Mouse (Mus musculus): Measurements from ENCODE around the gene Prnp.

DNA sequence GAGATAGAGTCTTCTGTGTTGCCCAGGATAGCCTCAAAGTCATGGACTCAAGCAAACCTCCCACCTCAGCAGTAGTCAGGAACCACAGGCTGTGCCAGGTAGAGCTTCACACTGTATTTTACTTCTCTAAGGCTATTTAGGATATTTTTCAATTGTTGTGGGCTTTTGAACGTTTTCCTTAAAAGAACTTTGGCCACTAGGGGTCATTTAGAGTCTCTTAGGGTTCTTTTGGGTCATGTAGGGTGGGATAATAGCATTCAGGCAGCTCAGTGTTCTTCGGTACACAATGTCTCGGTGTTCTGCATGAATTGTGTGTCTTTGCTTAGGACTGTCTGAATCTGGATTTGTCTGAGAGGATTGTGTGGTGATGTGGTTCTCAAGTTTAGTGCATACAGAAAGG is 78.2 kb downstream of the Prnp start:
- TF ChIP-seq CTCF (IDR thresholded peaks at IDR 0.05; ENCODE audit: borderline replicate concordance, insufficient read depth, low read length) (no peak), POLR2A (IDR thresholded peaks at IDR 0.05; ENCODE audit: low read depth, low read length) (no peak)

Data from embryonic fibroblast, embryonic 13.5 days (primary cell).